8 mouse cellular contexts compared by ENCODE assay signal in the genomic region with DNA sequence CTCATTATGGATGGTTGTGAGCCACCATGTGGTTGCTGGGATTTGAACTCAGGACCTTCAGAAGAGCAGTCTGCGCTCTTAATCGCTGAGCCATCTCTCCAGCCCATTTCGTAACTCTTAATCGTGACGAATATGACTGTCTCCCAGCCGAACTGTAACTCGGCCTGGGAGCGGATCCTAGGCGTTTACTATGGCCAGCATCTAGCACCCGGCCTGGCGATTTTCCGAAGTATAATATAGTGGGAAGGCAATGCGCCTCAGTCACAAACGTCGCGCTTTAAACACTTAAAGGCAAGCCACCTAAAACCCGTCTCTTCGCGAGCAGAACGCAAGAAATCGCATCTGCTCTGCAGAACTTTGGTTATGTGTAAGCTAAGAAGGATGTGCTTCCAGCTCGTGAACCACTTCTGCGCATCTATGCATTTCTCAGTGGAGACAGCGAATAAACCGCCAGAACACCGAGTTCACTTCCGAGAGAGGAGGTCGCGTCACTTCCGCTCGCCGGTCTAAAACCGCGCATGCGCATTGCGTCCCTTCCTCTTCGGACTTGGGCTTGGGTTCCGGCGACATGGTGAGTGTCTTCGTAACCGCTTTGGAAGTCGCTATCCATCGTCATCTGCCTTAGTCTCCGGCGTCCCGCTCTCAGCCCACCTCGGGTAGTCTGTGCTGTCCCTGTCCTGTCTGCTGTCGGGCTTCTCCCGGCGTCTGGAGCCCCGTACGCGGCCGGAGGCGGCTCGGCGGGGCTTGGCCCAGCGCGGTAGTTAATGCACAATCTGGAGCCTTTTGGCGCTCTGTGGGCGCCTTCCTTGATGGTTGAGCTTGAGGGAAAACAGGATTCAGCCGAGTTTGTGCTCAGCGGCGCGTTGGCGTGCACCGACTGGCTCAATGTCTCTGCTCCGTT. TPM values are rescaled to one million over a fixed set of nuclear protein-coding genes. Genes with fewer than 3 reads are reported as not detected.
DNase-seq lines count a peak whose midpoint lies in the region; ATAC-seq lines count a peak whose summit lies in the region.

Gene Rpl37a (plus strand): TSS at position 538 of the 901 bp plus-strand sequence.

- H3K4me1 ChIP-seq in hindbrain, embryonic 16.5 days (ENCODE audit: control insufficient read depth, insufficient read depth, low read depth, low read length): peaks cover 16% of the 10 kb centered on the region

- H3K36me3 ChIP-seq in hindbrain, embryonic 16.5 days (ENCODE audit: control insufficient read depth, insufficient read depth, low read length): peaks cover 16% of the 10 kb centered on the region
- peaks cover 26% of the 10 kb centered on the region; the same call in 1 of the 2 replicates for H3K36me3 ChIP-seq in macrophage (ENCODE audit: inconsistent target)

- no peaks in the 10 kb centered on the region for H3K9me3 ChIP-seq in hindbrain, embryonic 16.5 days (ENCODE audit: control insufficient read depth, low read length)

- peak; percentile 95 for DNase-seq in T-cell, adult 2 months (ENCODE audit: low spot score)
- peak; percentile 95 to 97 for DNase-seq in cerebellum, postnatal 36 days
- DNase-seq in gastrocnemius, adult 18-20 months (ENCODE audit: low spot score): peak; percentile 94
- peak; percentile 97 for DNase-seq in left cerebral cortex, adult 18-20 months (ENCODE audit: low spot score in 2 of 2)
- peak; percentile 97 for DNase-seq in right cerebral cortex, adult 18-20 months
- peak; percentile 81 for DNase-seq in urinary bladder, postnatal 10 days (ENCODE audit: low spot score)

- WGBS in hindbrain, embryonic 16.5 days: 2% methylated on average over 68 of the region's 68 CpGs
- WGBS in macrophage (ENCODE audit: missing documents): 4% methylated on average over 68 of the region's 68 CpGs

- peaks cover 20% of the 10 kb centered on the region for H3K79me2 ChIP-seq in macrophage (ENCODE audit: inconsistent target)

- peak within 1 kb of the TSS; percentile 79 for H3K9ac ChIP-seq in hindbrain, embryonic 16.5 days (ENCODE audit: low read depth, low read length)

- peak; percentile 95 for ATAC-seq in hindbrain, embryonic 16.5 days

- H3K4me2 ChIP-seq in hindbrain, embryonic 16.5 days (ENCODE audit: low read length): peak within 1 kb of the TSS; percentile 69

- peak within 1 kb of the TSS; percentile 86 for H3K27ac ChIP-seq in hindbrain, embryonic 16.5 days (ENCODE audit: low read depth, low read length)
- H3K27ac ChIP-seq in macrophage: peak within 1 kb of the TSS; percentile 61

- no peaks in the 10 kb centered on the region for H3K27me3 ChIP-seq in hindbrain, embryonic 16.5 days (replicated peaks; ENCODE audit: control insufficient read depth, insufficient read depth, low read length)

- peak within 1 kb of the TSS; percentile 72 for H3K4me3 ChIP-seq in hindbrain, embryonic 16.5 days (ENCODE audit: low read length)
- peak within 1 kb of the TSS; percentile 87 for H3K4me3 ChIP-seq in macrophage (ENCODE audit: inconsistent target)

RNA-seq across cellular contexts. Expression of gene Rpl37a, which starts in this region (rescaled TPM):
- total RNA-seq in gastrocnemius, adult 18-20 months (2021): 100 to 1,000 TPM; 566 to 581 TPM
- 753 and 794 TPM in 2 replicates for polyA plus RNA-seq in hindbrain, embryonic 16.5 days (2015; fragmentation: Nextera tagmentation; extraction: Ambion mirVana)
- 100 to 1,000 TPM; 593 to 647 TPM for total RNA-seq in left cerebral cortex, adult 18-20 months (2021)
- 100 to 1,000 TPM in 13 of 26 experiments, 10 to 100 TPM in 13; 59.2 to 268 (median 101) TPM for total RNA-seq in macrophage (2018; cell fraction: chromatin; rRNA removed)
- total RNA-seq in macrophage (2018; cell fraction: cytosol; rRNA removed): 1,000 to 10,000 TPM in 14 of 26 experiments, 100 to 1,000 TPM in 12; 715 to 1,985 (median 1,142) TPM
- 100 to 1,000 TPM; 172 to 378 (median 252) TPM for total RNA-seq in macrophage (2018; cell fraction: nucleus; rRNA removed)
- polyA plus RNA-seq in macrophage (2018): 330 to 1,387 TPM (median 1,158 TPM) in 3 replicates

Comparison
In these comparisons a context has a peak if more than half of its experiments do, and no peak if none do; other contexts are left out.
1. Peak in every context shown above with its lines: DNase-seq, ATAC-seq, H3K4me3 ChIP-seq and H3K27ac ChIP-seq.